Mouse (Mus musculus): ENCODE results near the gene Ntrk3. TPM values are rescaled to one million over a fixed set of nuclear protein-coding genes. Genes with fewer than 3 reads are reported as not detected.

Ntrk3 gene
- polyA plus RNA-seq, 1 experiment from 2014 or later: 3.0 TPM

- ATAC-seq (ENCODE audit: insufficient read depth, low FRiP score, low read depth): no peak
- Histone ChIP-seq H3K4me2 (no peak overlapping the region), H3K27ac (no peak overlapping the region), H3K36me3 (no peaks in the 10 kb centered on the region), H3K9ac (no peak overlapping the region), H3K27me3 (replicated peaks) (no peaks in the 10 kb centered on the region), H3K4me3 (replicated peaks) (no peak overlapping the region), H3K9me3 (no peaks in the 10 kb centered on the region), H3K4me1 (no peaks in the 10 kb centered on the region)
- WGBS: 80% methylated on average over 3 of the region's 3 CpGs
These were observed 209.8 kb downstream of the Ntrk3 start for GRCm38 (mm10) chr7:78528008-78528407.

GRCm38 (mm10) chr7:78527564-78527963 is 210.2 kb downstream of the Ntrk3 start:
- Histone ChIP-seq H3K27ac (no peak overlapping the region), H3K36me3 (no peaks in the 10 kb centered on the region), H3K4me2 (no peak overlapping the region), H3K4me3 (replicated peaks) (no peak overlapping the region), H3K9ac (no peak overlapping the region), H3K4me1 (no peaks in the 10 kb centered on the region), H3K27me3 (replicated peaks) (no peaks in the 10 kb centered on the region), H3K9me3 (no peaks in the 10 kb centered on the region)
- ATAC-seq (ENCODE audit: insufficient read depth, low FRiP score, low read depth): no peak
- 49% methylated on average over 4 of the region's 4 CpGs for WGBS

- H3K36me3 ChIP-seq: no peaks in the 10 kb centered on the region
- H3K4me1 ChIP-seq: no peaks in the 10 kb centered on the region
- ATAC-seq (ENCODE audit: insufficient read depth, low FRiP score, low read depth): no peak
- H3K9ac ChIP-seq: no peak overlapping the region
- WGBS: 86% methylated on average over 9 of the region's 9 CpGs
- no peaks in the 10 kb centered on the region for H3K9me3 ChIP-seq
- no peak overlapping the region for H3K4me3 ChIP-seq (replicated peaks)
- H3K27me3 ChIP-seq (replicated peaks): no peaks in the 10 kb centered on the region
- no peak overlapping the region for H3K4me2 ChIP-seq
- no peak overlapping the region for H3K27ac ChIP-seq
These were observed 217.4 kb downstream of the Ntrk3 start for GRCm38 (mm10) chr7:78520243-78520927.

- Histone ChIP-seq H3K27me3 (replicated peaks) (no peaks in the 10 kb centered on the region), H3K4me2 (no peak overlapping the region), H3K27ac (no peak overlapping the region), H3K4me3 (replicated peaks) (no peak overlapping the region), H3K36me3 (no peaks in the 10 kb centered on the region), H3K9ac (no peak overlapping the region), H3K9me3 (no peaks in the 10 kb centered on the region), H3K4me1 (no peaks in the 10 kb centered on the region)
- ATAC-seq (ENCODE audit: insufficient read depth, low FRiP score, low read depth): no peak
- WGBS: 71% methylated on average over 3 of the region's 3 CpGs
These were observed 218.1 kb downstream of the Ntrk3 start for GRCm38 (mm10) chr7:78519689-78520088.

- Histone ChIP-seq H3K4me3 (replicated peaks) (no peak overlapping the region), H3K27me3 (replicated peaks) (no peaks in the 10 kb centered on the region), H3K36me3 (no peaks in the 10 kb centered on the region), H3K9me3 (no peaks in the 10 kb centered on the region), H3K9ac (no peak overlapping the region), H3K4me2 (no peak overlapping the region), H3K4me1 (no peaks in the 10 kb centered on the region), H3K27ac (no peak overlapping the region)
- 84% methylated on average over 5 of the region's 5 CpGs for WGBS
- no peak for ATAC-seq (ENCODE audit: insufficient read depth, low FRiP score, low read depth)
These were observed 218.9 kb downstream of the Ntrk3 start for GRCm38 (mm10) chr7:78518760-78519363.

GRCm38 (mm10) chr7:78515042-78515609 is 222.7 kb downstream of the Ntrk3 start:
- 34% methylated on average over 7 of the region's 7 CpGs for WGBS
- no peaks in the 10 kb centered on the region for H3K9me3 ChIP-seq
- H3K36me3 ChIP-seq: no peaks in the 10 kb centered on the region
- no peaks in the 10 kb centered on the region for H3K27me3 ChIP-seq (replicated peaks)
- H3K4me3 ChIP-seq (replicated peaks): no peak overlapping the region
- ATAC-seq (ENCODE audit: insufficient read depth, low FRiP score, low read depth): no peak
- H3K4me2 ChIP-seq: no peak overlapping the region
- no peak overlapping the region for H3K9ac ChIP-seq
- no peak overlapping the region for H3K27ac ChIP-seq
- H3K4me1 ChIP-seq: no peaks in the 10 kb centered on the region

- H3K27ac ChIP-seq: no peak overlapping the region
- no peak overlapping the region for H3K9ac ChIP-seq
- no peaks in the 10 kb centered on the region for H3K27me3 ChIP-seq (replicated peaks)
- no peak overlapping the region for H3K4me2 ChIP-seq
- WGBS: 63% methylated on average over 2 of the region's 2 CpGs
- no peak overlapping the region for H3K4me3 ChIP-seq (replicated peaks)
- no peaks in the 10 kb centered on the region for H3K9me3 ChIP-seq
- H3K4me1 ChIP-seq: no peaks in the 10 kb centered on the region
- H3K36me3 ChIP-seq: no peaks in the 10 kb centered on the region
- no peak for ATAC-seq (ENCODE audit: insufficient read depth, low FRiP score, low read depth)
These were observed 230.7 kb downstream of the Ntrk3 start for GRCm38 (mm10) chr7:78507032-78507611.

GRCm38 (mm10) chr7:78500863-78501262 is 236.9 kb downstream of the Ntrk3 start:
- no peak for ATAC-seq (ENCODE audit: insufficient read depth, low FRiP score, low read depth)
- H3K4me1 ChIP-seq: no peaks in the 10 kb centered on the region
- H3K4me3 ChIP-seq (replicated peaks): no peak overlapping the region
- no peak overlapping the region for H3K27ac ChIP-seq
- H3K4me2 ChIP-seq: no peak overlapping the region
- WGBS: 82% methylated on average over 5 of the region's 5 CpGs
- H3K36me3 ChIP-seq: no peaks in the 10 kb centered on the region
- no peaks in the 10 kb centered on the region for H3K27me3 ChIP-seq (replicated peaks)
- no peak overlapping the region for H3K9ac ChIP-seq
- no peaks in the 10 kb centered on the region for H3K9me3 ChIP-seq

- Histone ChIP-seq H3K27me3 (replicated peaks) (no peaks in the 10 kb centered on the region), H3K4me1 (no peaks in the 10 kb centered on the region), H3K4me2 (no peak overlapping the region), H3K4me3 (replicated peaks) (no peak overlapping the region), H3K27ac (no peak overlapping the region), H3K36me3 (no peaks in the 10 kb centered on the region), H3K9me3 (no peaks in the 10 kb centered on the region), H3K9ac (no peak overlapping the region)
- 68% methylated on average over 1 of the region's 1 CpGs for WGBS
- no peak for ATAC-seq (ENCODE audit: insufficient read depth, low FRiP score, low read depth)
These were observed 237.8 kb downstream of the Ntrk3 start for GRCm38 (mm10) chr7:78499970-78500369.

GRCm38 (mm10) chr7:78498356-78498755 is 239.5 kb downstream of the Ntrk3 start:
- 83% methylated on average over 4 of the region's 4 CpGs for WGBS
- ATAC-seq (ENCODE audit: insufficient read depth, low FRiP score, low read depth): no peak

GRCm38 (mm10) chr7:78497819-78498218 is 240.0 kb downstream of the Ntrk3 start:
- ATAC-seq (ENCODE audit: insufficient read depth, low FRiP score, low read depth): no peak
- no peak overlapping the region for H3K9ac ChIP-seq
- H3K4me2 ChIP-seq: no peak overlapping the region
- 43% methylated on average over 7 of the region's 7 CpGs for WGBS
- H3K27me3 ChIP-seq (replicated peaks): no peaks in the 10 kb centered on the region
- no peak overlapping the region for H3K27ac ChIP-seq
- H3K4me1 ChIP-seq: no peaks in the 10 kb centered on the region
- H3K4me3 ChIP-seq (replicated peaks): no peak overlapping the region
- H3K36me3 ChIP-seq: no peaks in the 10 kb centered on the region
- no peaks in the 10 kb centered on the region for H3K9me3 ChIP-seq

More at GRCm38 (mm10) chr7:78498356-78498755, 239.5 kb downstream of the Ntrk3 start:
- H3K4me3 ChIP-seq (replicated peaks): no peak overlapping the region
- H3K36me3 ChIP-seq: no peaks in the 10 kb centered on the region
- no peak overlapping the region for H3K4me2 ChIP-seq
- no peaks in the 10 kb centered on the region for H3K27me3 ChIP-seq (replicated peaks)
- no peaks in the 10 kb centered on the region for H3K9me3 ChIP-seq
- no peaks in the 10 kb centered on the region for H3K4me1 ChIP-seq
- no peak overlapping the region for H3K9ac ChIP-seq
- no peak overlapping the region for H3K27ac ChIP-seq

GRCm38 (mm10) chr7:78493591-78493990 is 244.2 kb downstream of the Ntrk3 start:
- Histone ChIP-seq H3K9ac (no peak overlapping the region), H3K9me3 (no peaks in the 10 kb centered on the region), H3K4me1 (no peaks in the 10 kb centered on the region), H3K27ac (no peak overlapping the region), H3K4me2 (no peak overlapping the region), H3K4me3 (replicated peaks) (no peak overlapping the region), H3K36me3 (no peaks in the 10 kb centered on the region), H3K27me3 (replicated peaks) (no peaks in the 10 kb centered on the region)
- ATAC-seq (ENCODE audit: insufficient read depth, low FRiP score, low read depth): no peak
- 88% methylated on average over 7 of the region's 7 CpGs for WGBS
